Comparison of ENCODE assay signal across 8 mouse cellular contexts in the genomic region with DNA sequence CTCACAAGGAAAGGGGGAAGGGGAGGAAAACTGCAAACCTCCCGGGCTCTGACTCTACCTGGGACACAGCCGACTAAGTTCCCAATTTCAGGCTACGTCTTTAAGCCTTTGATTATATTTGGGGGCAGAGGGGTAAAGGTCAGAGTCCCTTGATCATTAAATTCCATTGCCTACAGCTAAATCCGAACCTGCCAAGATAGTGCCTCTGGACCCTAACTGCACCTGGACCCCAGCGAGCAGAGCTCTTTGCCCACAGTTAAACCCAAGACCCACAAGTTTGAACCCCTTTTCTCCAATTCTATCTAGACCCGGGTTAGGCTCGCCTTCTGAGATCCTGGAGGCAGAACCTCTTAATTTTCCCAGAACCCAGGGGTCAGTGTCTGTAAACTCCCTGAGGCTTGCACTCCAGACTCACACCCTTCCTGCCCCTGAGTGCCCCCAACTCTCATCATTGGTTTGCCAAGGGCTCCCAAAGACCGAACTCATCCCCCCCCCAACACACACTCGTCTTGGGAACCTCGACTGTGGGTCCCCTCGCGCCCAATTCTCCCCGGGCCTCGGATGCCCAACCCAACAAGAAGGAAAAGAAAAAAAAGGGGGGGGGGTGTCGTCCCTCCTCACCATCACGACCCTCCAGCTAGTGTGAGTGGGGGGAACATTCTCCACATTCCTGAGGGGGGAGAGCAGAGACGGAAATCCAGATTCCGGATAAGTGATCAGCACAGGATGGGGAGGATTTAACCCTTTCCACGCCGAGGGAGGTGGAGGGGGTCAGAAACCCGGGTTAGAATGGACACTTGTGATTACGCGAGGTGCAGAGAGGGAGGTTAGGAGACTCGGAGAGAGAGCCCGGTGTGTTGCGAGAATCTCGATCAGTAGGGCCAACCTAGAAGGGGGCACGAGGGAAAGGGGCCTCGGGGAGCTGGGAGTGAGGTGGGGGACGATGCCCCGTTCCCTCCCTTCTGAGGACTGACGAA. TPM values are rescaled to one million over a fixed set of nuclear protein-coding genes. Genes with fewer than 3 reads are reported as not detected.
DNase-seq lines count a peak whose midpoint lies in the region; ATAC-seq and TF ChIP-seq lines count a peak whose summit lies in the region.

No protein-coding gene starts in this region.

- H3K4me3 ChIP-seq in intestine, embryonic 14.5 days (ENCODE audit: low read depth, low read length), result peak overlapping the region; percentile 81
- peak overlapping the region; percentile 81 for H3K4me3 ChIP-seq in lung, embryonic 15.5 days
- H3K4me3 ChIP-seq in small intestine, adult 2 months (ENCODE audit: low read depth, low read length), result peak overlapping the region; percentile 92

- ATAC-seq in intestine, embryonic 14.5 days (replicated peaks; ENCODE audit: low FRiP score, low TSS enrichment, low read depth), result no peak
- 0 out of 2 replicates have a peak, but pooled peaks have one; percentile 1 for ATAC-seq in lung, embryonic 15.5 days (ENCODE audit: borderline replicate concordance, extremely low read depth, low FRiP score, low TSS enrichment)

- peaks cover 13% of the 10 kb centered on the region for H3K36me3 ChIP-seq in intestine, embryonic 14.5 days (ENCODE audit: control insufficient read depth, insufficient read depth, low read length)
- peaks cover 11% of the 10 kb centered on the region; the same call in 1 of the 2 replicates for H3K36me3 ChIP-seq in lung, embryonic 15.5 days
- peaks cover 6% of the 10 kb centered on the region for H3K36me3 ChIP-seq in small intestine, adult 2 months (ENCODE audit: control insufficient read depth, insufficient read depth, low read length)

- H3K9ac ChIP-seq in intestine, embryonic 14.5 days (ENCODE audit: low read length), result peak overlapping the region; percentile 76
- H3K9ac ChIP-seq in lung, embryonic 15.5 days, result peak overlapping the region; percentile 84

- H3K4me2 ChIP-seq in intestine, embryonic 14.5 days (ENCODE audit: low read length), result peak overlapping the region; percentile 69
- peak overlapping the region; percentile 77 for H3K4me2 ChIP-seq in lung, embryonic 15.5 days

- peak; percentile 59; the same call in 1 of the 2 replicates for TF ChIP-seq POLR2A in small intestine, adult 2 months (IDR thresholded peaks at IDR 0.05; ENCODE audit: low read depth, low read length)

- WGBS in intestine, embryonic 14.5 days, result 0% methylated on average over 32 of the region's 32 CpGs
- 1% methylated on average over 32 of the region's 32 CpGs for WGBS in lung, embryonic 15.5 days
- 1% methylated on average over 32 of the region's 32 CpGs for WGBS in small intestine, adult 2 months

- peaks cover 40% of the 10 kb centered on the region for H3K4me1 ChIP-seq in intestine, embryonic 14.5 days (replicated peaks; ENCODE audit: control insufficient read depth, insufficient read depth, low read length)
- H3K4me1 ChIP-seq in lung, embryonic 15.5 days, result peaks cover 59% of the 10 kb centered on the region
- peaks cover 18% of the 10 kb centered on the region for H3K4me1 ChIP-seq in small intestine, adult 2 months (ENCODE audit: control insufficient read depth, insufficient read depth, insufficient read length, low read length)

- peak overlapping the region; percentile 90 for H3K27ac ChIP-seq in intestine, embryonic 14.5 days (ENCODE audit: low read depth)
- H3K27ac ChIP-seq in lung, embryonic 15.5 days, result peak overlapping the region; percentile 93
- peak overlapping the region; percentile 98 for H3K27ac ChIP-seq in small intestine, adult 2 months (ENCODE audit: insufficient read depth, low read depth, low read length)

- H3K27me3 ChIP-seq in intestine, embryonic 14.5 days (replicated peaks; ENCODE audit: control insufficient read depth, insufficient read depth, low read length), result no peaks in the 10 kb centered on the region
- no peaks in the 10 kb centered on the region for H3K27me3 ChIP-seq in lung, embryonic 15.5 days
- no peaks in the 10 kb centered on the region for H3K27me3 ChIP-seq in small intestine, adult 2 months (ENCODE audit: control insufficient read depth, insufficient read depth, low read length)

- peak; percentile 40 to 53 for DNase-seq in adrenal gland, adult 18-20 months (ENCODE audit: low spot score in 2 of 2)
- DNase-seq in adrenal gland, postnatal 4 days (ENCODE audit: low spot score in 2 of 2), result no peak
- peak; percentile 29 for DNase-seq in urinary bladder, postnatal 25 days (ENCODE audit: low spot score)
- DNase-seq in urinary bladder, postnatal 4 days (ENCODE audit: low spot score in 2 of 2), result no peak
- DNase-seq in intestine, embryonic 14.5 days (ENCODE audit: low spot score), result peak; percentile 84
- no peak for DNase-seq in cerebellum, postnatal 25 days

- 0 out of 2 replicates have a peak, but pooled peaks cover 3% of the 10 kb centered on the region for H3K9me3 ChIP-seq in intestine, embryonic 14.5 days (ENCODE audit: control insufficient read depth, low read length)
- no peaks in the 10 kb centered on the region for H3K9me3 ChIP-seq in lung, embryonic 15.5 days

- TF ChIP-seq CTCF in small intestine, adult 2 months (IDR thresholded peaks at IDR 0.05; ENCODE audit: extremely low read depth, insufficient read length, insufficient replicate concordance, low read depth, low read length), result no peak

RNA-seq across cellular contexts. Expression of a gene that starts 1.8 kb away (rescaled TPM):
- total RNA-seq in adrenal gland, adult 18-20 months (2021), result 100 to 1,000 TPM in 1 of 2 experiments, 10 to 100 TPM in 1; 76.9 to 105 TPM
- 10 to 100 TPM; 72.0 to 80.6 TPM for total RNA-seq in adrenal gland, postnatal 4 days (2021)
- 136 TPM in 2 replicates for polyA plus RNA-seq in intestine, embryonic 14.5 days (2014; fragmentation: Nextera tagmentation; extraction: Ambion mirVana)
- 133 and 140 TPM in 2 replicates for polyA plus RNA-seq in lung, embryonic 15.5 days (2015; fragmentation: Nextera tagmentation; extraction: Ambion mirVana)
- 128 and 208 TPM in 2 replicates for polyA plus RNA-seq in small intestine, adult 2 months (2012; rRNA removed)

RNA-seq across cellular contexts. Expression of a gene that starts 22.3 kb away (rescaled TPM):
- total RNA-seq in adrenal gland, adult 18-20 months (2021), result 10 to 100 TPM; 43.2 to 53.2 TPM
- total RNA-seq in adrenal gland, postnatal 4 days (2021), result 10 to 100 TPM; 59.8 to 84.7 TPM
- polyA plus RNA-seq in intestine, embryonic 14.5 days (2014; fragmentation: Nextera tagmentation; extraction: Ambion mirVana), result 89.6 and 93.4 TPM in 2 replicates
- 313 and 345 TPM in 2 replicates for polyA plus RNA-seq in lung, embryonic 15.5 days (2015; fragmentation: Nextera tagmentation; extraction: Ambion mirVana)
- polyA plus RNA-seq in small intestine, adult 2 months (2012; rRNA removed), result 18.6 and 20.3 TPM in 2 replicates

RNA-seq across cellular contexts. Expression of a gene that starts 33.3 kb away (rescaled TPM):
- 100 to 1,000 TPM; 123 to 126 TPM for total RNA-seq in adrenal gland, adult 18-20 months (2021)
- total RNA-seq in adrenal gland, postnatal 4 days (2021), result 100 to 1,000 TPM; 137 to 139 TPM
- polyA plus RNA-seq in intestine, embryonic 14.5 days (2014; fragmentation: Nextera tagmentation; extraction: Ambion mirVana), result 143 and 174 TPM in 2 replicates
- 149 and 157 TPM in 2 replicates for polyA plus RNA-seq in lung, embryonic 15.5 days (2015; fragmentation: Nextera tagmentation; extraction: Ambion mirVana)
- polyA plus RNA-seq in small intestine, adult 2 months (2012; rRNA removed), result 62.8 and 72.9 TPM in 2 replicates

RNA-seq across cellular contexts. Expression of a gene that starts 48.1 kb away (rescaled TPM):
- under 1 TPM in 1 of 2 experiments, not detected in 1; 0.64 TPM for total RNA-seq in adrenal gland, adult 18-20 months (2021)
- 1 to 10 TPM in 1 of 2 experiments, under 1 TPM in 1; 0.68 to 1.0 TPM for total RNA-seq in adrenal gland, postnatal 4 days (2021)
- polyA plus RNA-seq in intestine, embryonic 14.5 days (2014; fragmentation: Nextera tagmentation; extraction: Ambion mirVana), result 13.5 and 14.0 TPM in 2 replicates
- polyA plus RNA-seq in lung, embryonic 15.5 days (2015; fragmentation: Nextera tagmentation; extraction: Ambion mirVana), result 15.2 and 16.1 TPM in 2 replicates
- 56.7 and 145 TPM in 2 replicates for polyA plus RNA-seq in small intestine, adult 2 months (2012; rRNA removed)

RNA-seq across cellular contexts. Expression of a gene that starts 49.5 kb away (rescaled TPM):
- 1,000 to 10,000 TPM; 1,225 to 1,306 TPM for total RNA-seq in adrenal gland, adult 18-20 months (2021)
- total RNA-seq in adrenal gland, postnatal 4 days (2021), result 1,000 to 10,000 TPM in 1 of 2 experiments, 100 to 1,000 TPM in 1; 636 to 2,003 TPM
- polyA plus RNA-seq in intestine, embryonic 14.5 days (2014; fragmentation: Nextera tagmentation; extraction: Ambion mirVana), result 227 and 233 TPM in 2 replicates
- 458 and 503 TPM in 2 replicates for polyA plus RNA-seq in lung, embryonic 15.5 days (2015; fragmentation: Nextera tagmentation; extraction: Ambion mirVana)
- polyA plus RNA-seq in small intestine, adult 2 months (2012; rRNA removed), result 591 and 688 TPM in 2 replicates

Comparison
In these comparisons a context has a peak if more than half of its experiments do, and no peak if none do; other contexts are left out.
1. DNase-seq: peak in adrenal gland, adult 18-20 months (2 of 2), urinary bladder, postnatal 25 days (single experiment) and intestine, embryonic 14.5 days (single experiment); none in adrenal gland, postnatal 4 days (0 of 2), urinary bladder, postnatal 4 days (0 of 2) and cerebellum, postnatal 25 days (0 of 2).
2. Peak in every context shown above with its lines, with median percentiles within 50 percentile points of each other: H3K27ac ChIP-seq and H3K4me3 ChIP-seq.